Mouse (Mus musculus): Measurements from ENCODE around the gene Setd1a. TPM values are rescaled to one million over a fixed set of nuclear protein-coding genes. Genes with fewer than 3 reads are reported as not detected.
A peak's percentile ranks its signal among the peaks of the same experiment; 100 is the strongest.

The Setd1a gene
- total and polyA plus RNA-seq, 3 experiments = 9.2 to 55.9 TPM; not detected in 1

GRCm38 (mm10) chr7:127797076-127797845 lies 20.8 kb downstream of the Setd1a start:
- no peak for DNase-seq (ENCODE audit: low read depth, low spot score)
- TF ChIP-seq MAZ (IDR thresholded peaks at IDR 0.05; ENCODE audit: low read depth, low read length) (no peak), POLR2AphosphoS2 (IDR thresholded peaks at IDR 0.05; ENCODE audit: low read length) (peak; percentile 25; the same call in 1 of the 2 replicates)

DNA sequence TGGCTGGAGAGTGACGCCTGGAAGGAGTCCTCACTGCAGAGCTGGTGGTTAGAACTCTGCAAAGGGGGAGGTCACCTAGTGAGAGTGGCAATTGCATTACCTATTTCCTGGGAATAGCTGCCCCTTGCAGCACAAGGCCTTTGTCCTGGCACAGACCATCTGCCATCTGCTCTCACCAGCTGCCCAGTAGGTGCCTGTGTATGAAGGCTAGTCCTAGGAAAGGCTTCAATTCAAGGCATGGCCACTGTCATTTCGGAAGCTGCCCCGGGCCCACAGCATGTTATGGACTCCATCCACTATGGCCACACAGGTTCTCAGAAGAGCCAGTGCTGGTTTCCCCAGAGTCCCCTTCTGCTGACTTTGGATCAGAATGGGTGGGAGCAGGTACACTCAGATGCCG lies 22.1 kb downstream of the Setd1a start:
- TF ChIP-seq MXI1 (IDR thresholded peaks at IDR 0.05; ENCODE audit: low read depth, low read length) (no peak), CHD1 (IDR thresholded peaks at IDR 0.05; ENCODE audit: low read depth, low read length) (no peak), BHLHE40 (IDR thresholded peaks at IDR 0.05; ENCODE audit: borderline replicate concordance, low read depth, low read length) (no peak), HCFC1 (IDR thresholded peaks at IDR 0.05; ENCODE audit: low read depth, low read length) (no peak), SMC3 (IDR thresholded peaks at IDR 0.05; ENCODE audit: low read depth, low read length) (no peak), ZKSCAN1 (IDR thresholded peaks at IDR 0.05; ENCODE audit: low read depth, low read length) (no peak), KAT2A (conservative IDR thresholded peaks at IDR 0.05; ENCODE audit: low read depth, low read length) (no peak), MEF2A (IDR thresholded peaks at IDR 0.05; ENCODE audit: extremely low read depth, insufficient replicate concordance, low read depth, low read length, poor library complexity, severe bottlenecking) (no peak), MAZ (IDR thresholded peaks at IDR 0.05; ENCODE audit: low read depth, low read length) (no peak), MYB (IDR thresholded peaks at IDR 0.05; ENCODE audit: low read depth, low read length) (no peak), SIN3A (IDR thresholded peaks at IDR 0.05; ENCODE audit: low read length) (no peak), TCF12 (IDR thresholded peaks at IDR 0.05; ENCODE audit: low read depth, low read length) (no peak), RCOR1 (IDR thresholded peaks at IDR 0.05; ENCODE audit: low read depth, low read length) (no peak), UBTF (IDR thresholded peaks at IDR 0.05; ENCODE audit: borderline replicate concordance, insufficient read depth, low read depth, low read length) (no peak), RAD21 (IDR thresholded peaks at IDR 0.05; ENCODE audit: low read depth, low read length) (no peak), USF1 (IDR thresholded peaks at IDR 0.05; ENCODE audit: low read depth, low read length) (no peak)
- Histone ChIP-seq H3K4me3 (ENCODE audit: control insufficient read depth in 1 of 2, insufficient read depth in 1 of 2, low read depth in 2 of 2, low read length in 2 of 2) (no peak overlapping the region), H3K9me3 (replicated peaks; ENCODE audit: insufficient read depth, low read length) (no peaks in the 10 kb centered on the region), H3K27me3 (ENCODE audit: control insufficient read depth in 1 of 2, insufficient read depth in 2 of 2, low read length in 2 of 2) (no peaks in the 10 kb centered on the region), H3K36me3 (ENCODE audit: control insufficient read depth in 1 of 2, insufficient read depth in 2 of 2, low read length in 2 of 2) (peaks cover 0 to 5% of the 10 kb centered on the region in 2 experiments; a peak in 2 of 4 replicates), H3K79me2 (ENCODE audit: control insufficient read depth, insufficient read depth, low read length, poor library complexity) (no peaks in the 10 kb centered on the region), H3K4me1 (ENCODE audit: control insufficient read depth in 1 of 2, insufficient read depth in 2 of 2, low read length in 2 of 2) (no peaks in the 10 kb centered on the region), H3K27ac (ENCODE audit: control insufficient read depth, low read depth, low read length) (no peak overlapping the region), H3K9ac (ENCODE audit: control insufficient read depth, low read depth, low read length, poor library complexity, severe bottlenecking) (no peak overlapping the region)
- DNase-seq (ENCODE audit: low read depth, low spot score) = no peak

More at GRCm38 (mm10) chr7:127797076-127797845, 20.8 kb downstream of the Setd1a start:
- H3K79me2 ChIP-seq (ENCODE audit: control insufficient read depth, insufficient read depth, low read length, poor library complexity) = no peaks in the 10 kb centered on the region
- H3K4me1 ChIP-seq (ENCODE audit: control insufficient read depth in 1 of 2, insufficient read depth in 2 of 2, low read length in 2 of 2) = no peaks in the 10 kb centered on the region
- H3K27ac ChIP-seq (ENCODE audit: control insufficient read depth, low read depth, low read length) = no peak overlapping the region
- H3K4me3 ChIP-seq (ENCODE audit: control insufficient read depth in 1 of 2, insufficient read depth in 1 of 2, low read depth in 2 of 2, low read length in 2 of 2) = no peak overlapping the region
- H3K9ac ChIP-seq (ENCODE audit: control insufficient read depth, low read depth, low read length, poor library complexity, severe bottlenecking) = no peak overlapping the region
- no peaks in the 10 kb centered on the region for H3K27me3 ChIP-seq (ENCODE audit: control insufficient read depth in 1 of 2, insufficient read depth in 2 of 2, low read length in 2 of 2)
- H3K36me3 ChIP-seq (ENCODE audit: control insufficient read depth in 1 of 2, insufficient read depth in 2 of 2, low read length in 2 of 2) = peaks cover 0 to 11% of the 10 kb centered on the region in 2 experiments; a peak in 2 of 4 replicates
- H3K9me3 ChIP-seq (replicated peaks; ENCODE audit: insufficient read depth, low read length) = no peaks in the 10 kb centered on the region
